9 mouse cellular contexts compared by ENCODE assay signal in genomic region chr9:89974463-89974931, GRCm38 (mm10).
DNase-seq lines count a peak whose midpoint lies in the region; ATAC-seq lines count a peak whose summit lies in the region.
"Had no signal": no experiment of that assay in that cellular context is flagged by ENCODE, and none has a peak within 500 bp of the region (broad histone marks: within the 10 kb centered on the region; RNA-seq: fewer than 3 reads in every experiment).

No protein-coding gene starts in this region.

- DNase-seq in cerebellum, adult 11 months = peak; percentile 47
- DNase-seq in layer of hippocampus, adult 9-11 months = peak; percentile 32
- no peak for DNase-seq in layer of hippocampus, postnatal 36 days
- DNase-seq in NIH3T3 (ENCODE audit: low read depth) (peak; percentile 10), MN1 (ENCODE audit: low spot score) (no peak)
- peak; percentile 49 to 58 for DNase-seq in cerebellum, postnatal 36 days
- no peak for DNase-seq in kidney, postnatal 25 days
- DNase-seq: lung, postnatal 14 days had no signal

- ATAC-seq in cerebellum, adult (ENCODE audit: insufficient number of reproducible peaks, low FRiP score, low TSS enrichment) = no peak

Comparison
In these comparisons a context has a peak if more than half of its experiments do, and no peak if none do; other contexts are left out.
1. DNase-seq: peak in cerebellum, adult 11 months (single experiment), layer of hippocampus, adult 9-11 months (single experiment), NIH3T3 (single experiment) and cerebellum, postnatal 36 days (2 of 2); none in layer of hippocampus, postnatal 36 days (0 of 2), MN1 (single experiment) and kidney, postnatal 25 days (0 of 2).